Mouse (Mus musculus) spleen, adult 2 months (tissue): Measurements from ENCODE around the gene Brf1. TPM values are rescaled to one million over a fixed set of nuclear protein-coding genes. Genes with fewer than 3 reads are reported as not detected.

ENCODE experiments used
- DNase-seq, 2 experiments: peaks; one replicate each; pipeline versions ENCODE4 v3.0.0 to v3.0.0-alpha.2; 2012 to 2021; ENCODE audit warnings: low spot score in 2 of 2, low read depth in 1 of 2
- H3K27ac ChIP-seq: fragments of 200-500 bp; 2 replicates; pipeline ENCODE4 v1.5.1; 2012; ENCODE audit warnings: low read length, inconsistent platforms; ENCODE audit not compliant: insufficient read depth
- H3K27me3 ChIP-seq: fragments of 200-500 bp; 2 replicates; pipeline ENCODE4 v1.6.1; 2012; ENCODE audit warnings: mild to moderate bottlenecking, moderate library complexity, low read length, inconsistent platforms; ENCODE audit not compliant: control insufficient read depth, insufficient read depth
- H3K36me3 ChIP-seq: fragments of 200-500 bp; 2 replicates; pipeline ENCODE4 v1.6.1; 2012; ENCODE audit warnings: mild to moderate bottlenecking, low read length, inconsistent platforms; ENCODE audit not compliant: control insufficient read depth, insufficient read depth
- H3K4me1 ChIP-seq: fragments of 200-500 bp; 2 replicates; pipeline ENCODE4 v1.6.1; 2011; ENCODE audit warnings: inconsistent platforms; ENCODE audit not compliant: control insufficient read depth, insufficient read depth, insufficient read length
- H3K4me3 ChIP-seq: fragments of 200-500 bp; 2 replicates; pipeline ENCODE4 v1.5.1; 2011; ENCODE audit warnings: mild to moderate bottlenecking, inconsistent platforms; ENCODE audit not compliant: insufficient read depth, insufficient read length; ENCODE audit errors: extremely low read depth
- CTCF ChIP-seq: fragments of 200-500 bp; IDR thresholded peaks from 2 replicates; pipeline ENCODE4 v1.5.1; 2011; ENCODE audit warnings: mild to moderate bottlenecking, inconsistent platforms; ENCODE audit not compliant: insufficient read depth, insufficient read length, insufficient replicate concordance; ENCODE audit errors: extremely low read depth
- POLR2A ChIP-seq: fragments of 200-500 bp; IDR thresholded peaks from 2 replicates; pipeline ENCODE4 v1.6.1; 2011; ENCODE audit warnings: low read depth, low read length, inconsistent platforms
- WGBS: fragments of 180-500 bp; shearing (Covaris S2); methylation state at CpG from one replicate; pipeline ENCODE4 v1.1.7; 2018; 5-methylcytosine and 5-hydroxymethylcytosine counted together
- polyA plus RNA-seq: library from polyadenylated mRNA; depleted of rRNA; stranded (reverse); fragments of >200 nt; gene quantifications from 2 replicates; pipeline ENCODE4 v1.2.3, GENCODE M21; 2012

The Brf1 gene
- polyA plus RNA-seq, 1 experiment = 127 TPM

DNA sequence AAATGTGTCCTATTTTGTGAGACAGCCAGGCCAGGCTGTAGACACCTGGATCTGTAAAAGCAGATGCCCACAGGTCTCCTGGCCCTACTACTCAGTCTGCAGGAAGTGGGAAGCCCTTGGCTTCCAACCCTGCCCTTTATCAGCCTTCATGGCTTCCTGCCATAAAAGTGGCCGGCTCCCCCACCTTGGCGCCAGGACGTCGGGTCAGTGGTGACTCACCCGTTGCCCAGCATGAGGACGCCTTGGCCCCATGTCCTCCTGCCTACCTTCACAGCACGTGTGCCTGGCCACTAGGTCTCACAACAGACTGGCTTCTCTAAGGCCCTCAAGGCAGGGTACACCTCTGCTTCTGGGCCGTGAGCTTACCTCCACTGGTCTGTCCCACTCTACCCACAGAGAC lies 48.1 kb downstream of the Brf1 start:
- no peak overlapping the region for H3K27ac ChIP-seq
- H3K4me1 ChIP-seq = peaks cover 4% of the 10 kb centered on the region; the same call in 1 of the 2 replicates
- H3K4me3 ChIP-seq = no peak overlapping the region
- DNase-seq = no peak
- 25% methylated on average over 8 of the region's 8 CpGs for WGBS
- TF ChIP-seq CTCF (no peak), POLR2A (no peak)
- H3K36me3 ChIP-seq = no peaks in the 10 kb centered on the region; the same call in 1 of the 2 replicates
- peaks cover 8% of the 10 kb centered on the region for H3K27me3 ChIP-seq

DNA sequence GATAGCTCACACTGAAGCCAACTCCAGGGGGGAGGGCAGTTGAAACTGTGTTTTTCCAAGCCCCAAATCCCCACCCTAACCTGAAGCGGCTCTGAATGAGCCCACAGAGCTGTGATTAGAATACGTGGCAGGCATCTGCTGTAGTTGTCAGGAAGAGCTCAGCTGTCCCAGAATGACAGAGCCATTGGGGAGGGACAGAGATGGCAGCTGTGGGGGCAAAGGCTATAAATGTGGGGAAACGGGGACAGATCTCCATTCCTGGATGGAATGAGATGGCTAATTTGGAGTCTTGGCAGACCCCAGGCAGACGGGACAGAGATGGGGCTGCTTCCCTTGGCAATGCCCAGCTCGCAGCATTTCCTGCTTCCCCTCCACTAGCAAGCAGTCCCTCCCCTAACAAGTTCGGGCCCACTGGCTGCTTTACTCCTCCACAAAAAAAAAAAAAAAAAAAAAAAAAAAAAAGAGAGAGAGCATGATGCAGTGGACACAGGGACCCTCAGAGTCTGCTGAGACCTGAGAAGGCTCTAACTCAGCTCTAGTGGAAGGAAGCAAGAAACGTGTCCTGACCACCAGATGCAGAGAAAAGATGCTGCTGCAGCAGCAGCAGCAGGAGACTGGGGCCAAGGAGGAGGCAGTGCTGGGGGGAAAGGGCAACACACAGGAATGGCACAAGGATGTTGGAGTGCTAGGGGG lies 49.2 kb downstream of the Brf1 start:
- WGBS = 32% methylated on average over 7 of the region's 7 CpGs
- H3K27me3 ChIP-seq = peaks cover 8% of the 10 kb centered on the region
- H3K36me3 ChIP-seq = no peaks in the 10 kb centered on the region; the same call in 1 of the 2 replicates
- peaks cover 4% of the 10 kb centered on the region; the same call in 1 of the 2 replicates for H3K4me1 ChIP-seq
- TF ChIP-seq CTCF (no peak), POLR2A (no peak)
- DNase-seq = no peak
- no peak overlapping the region for H3K4me3 ChIP-seq
- H3K27ac ChIP-seq = no peak overlapping the region

DNA sequence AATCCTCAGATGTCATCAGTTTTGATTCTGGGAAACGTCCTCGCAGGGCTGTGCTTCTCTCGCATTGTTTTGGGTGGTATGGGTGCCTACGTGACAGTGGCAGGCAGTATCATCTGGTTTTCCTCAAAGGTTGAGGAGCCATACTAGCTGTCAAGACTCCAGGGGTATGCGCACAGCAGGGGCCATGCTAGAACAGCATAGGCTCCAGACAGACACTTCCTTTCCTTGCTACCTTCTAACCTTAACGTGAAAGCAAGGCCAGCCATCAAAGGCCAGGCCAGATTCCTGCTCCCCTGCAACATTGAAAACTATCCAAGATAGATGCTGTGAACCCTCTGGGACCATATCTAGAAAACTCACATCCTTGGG lies 49.8 kb downstream of the Brf1 start:
- WGBS = 17% methylated on average over 6 of the region's 6 CpGs
- H3K4me1 ChIP-seq = peaks cover 4% of the 10 kb centered on the region; the same call in 1 of the 2 replicates
- H3K36me3 ChIP-seq = no peaks in the 10 kb centered on the region; the same call in 1 of the 2 replicates
- H3K4me3 ChIP-seq = peak overlapping the region; percentile 55; the same call in 1 of the 2 replicates
- H3K27me3 ChIP-seq = peaks cover 8% of the 10 kb centered on the region
- DNase-seq = no peak
- TF ChIP-seq CTCF = no peak
- TF ChIP-seq POLR2A = no peak
- H3K27ac ChIP-seq = no peak overlapping the region

DNA sequence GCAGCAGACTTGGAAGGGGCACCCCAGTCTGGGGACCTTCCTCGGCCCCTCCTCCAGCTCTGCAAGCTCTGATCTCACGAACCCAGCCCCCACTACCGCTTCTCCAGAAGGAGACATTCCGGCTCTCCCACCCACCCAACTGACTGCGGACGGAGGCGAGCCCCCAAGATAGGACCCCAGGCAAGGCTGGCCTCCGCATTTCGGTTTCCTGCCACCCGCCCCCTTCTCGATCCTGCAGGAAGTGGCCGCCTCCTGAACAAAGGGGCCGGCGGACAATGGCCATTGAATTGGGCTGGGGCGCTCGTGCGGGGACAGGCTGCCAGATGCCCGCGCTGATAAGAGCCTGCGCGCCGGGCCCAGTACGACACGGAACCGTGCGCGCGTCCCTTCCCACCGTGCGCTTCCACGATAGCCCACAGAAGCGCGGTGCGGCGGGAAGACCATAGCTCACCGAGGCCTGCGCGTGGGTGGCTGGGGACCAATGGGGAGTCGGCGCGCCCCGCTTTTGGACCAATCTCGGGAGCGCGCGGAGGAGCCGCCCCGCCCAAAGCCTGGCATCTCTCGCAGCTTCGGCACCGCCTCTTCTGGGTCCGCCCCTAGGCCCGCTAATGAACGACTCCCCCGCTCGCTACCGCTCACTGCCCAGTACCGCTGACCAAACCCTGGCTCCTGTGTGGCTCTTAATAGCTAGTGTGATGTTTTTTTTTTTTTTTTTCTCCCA lies 50.3 kb downstream of the Brf1 start:
- Histone ChIP-seq H3K36me3 (no peaks in the 10 kb centered on the region), H3K27me3 (peaks cover 8% of the 10 kb centered on the region), H3K27ac (0 out of 2 replicates have a peak overlapping the region, but pooled peaks have one; percentile 6), H3K4me1 (peaks cover 4% of the 10 kb centered on the region; the same call in 1 of the 2 replicates), H3K4me3 (peak overlapping the region; percentile 55; the same call in 1 of the 2 replicates)
- peak in 1 of 2 experiments; percentile 66 for DNase-seq
- 1% methylated on average over 58 of the region's 58 CpGs for WGBS
- TF ChIP-seq POLR2A (no peak), CTCF (no peak)

- WGBS = 35% methylated on average over 4 of the region's 4 CpGs
- Histone ChIP-seq H3K27ac (no peak overlapping the region), H3K36me3 (no peaks in the 10 kb centered on the region), H3K4me1 (peaks cover 5% of the 10 kb centered on the region; the same call in 1 of the 2 replicates), H3K27me3 (peaks cover 8% of the 10 kb centered on the region), H3K4me3 (no peak overlapping the region)
- DNase-seq = peak in 1 of 2 experiments; percentile 19
- TF ChIP-seq CTCF (peak; percentile 32; the same call in 1 of the 2 replicates), POLR2A (no peak)
These were observed 53.2 kb downstream of the Brf1 start for GRCm38 (mm10) chr12:112947307-112947706.

GRCm38 (mm10) chr12:112943669-112944068 lies 56.8 kb downstream of the Brf1 start:
- TF ChIP-seq CTCF (no peak), POLR2A (no peak)
- Histone ChIP-seq H3K4me3 (no peak overlapping the region), H3K36me3 (no peaks in the 10 kb centered on the region), H3K27me3 (no peaks in the 10 kb centered on the region), H3K4me1 (peaks cover 13% of the 10 kb centered on the region; the same call in 1 of the 2 replicates), H3K27ac (no peak overlapping the region)
- DNase-seq = no peak
- WGBS = 79% methylated on average over 2 of the region's 2 CpGs
